Mouse (Mus musculus): ENCODE data around the gene Evx1. TPM values are rescaled to one million over a fixed set of nuclear protein-coding genes. Genes with fewer than 3 reads are reported as not detected.

The Evx1 gene
- polyA plus RNA-seq, 1 experiment from 2014 or later: 0.12 TPM

DNA sequence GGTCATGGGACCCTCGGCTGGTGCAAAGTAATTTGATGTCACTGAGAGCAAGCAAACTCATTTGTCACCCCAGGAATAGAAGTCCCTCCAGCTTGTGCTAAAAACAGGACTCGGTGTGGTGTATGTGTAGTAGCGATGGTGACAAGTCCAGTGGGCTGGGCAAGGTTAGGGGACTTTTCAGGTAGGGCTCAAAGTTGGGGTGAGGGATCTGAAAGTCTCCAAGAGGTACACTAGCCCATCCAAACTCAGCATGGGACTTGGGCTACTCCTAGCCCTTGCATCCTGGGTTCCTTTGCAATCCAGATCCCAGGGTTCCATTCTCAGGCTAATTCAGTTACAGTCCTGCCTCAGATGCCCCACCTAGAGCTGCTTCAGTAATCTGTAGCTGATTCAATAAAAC, 44.5 kb upstream of the Evx1 start:
- Histone ChIP-seq H3K4me3 (ENCODE audit: low read depth, low read length) (no peak overlapping the region), H3K9ac (replicated peaks; ENCODE audit: low read depth, low read length) (no peak overlapping the region), H3K4me2 (replicated peaks; ENCODE audit: low read depth, low read length) (no peak overlapping the region), H3K9me3 (ENCODE audit: control insufficient read depth, low read depth, low read length) (no peaks in the 10 kb centered on the region), H3K36me3 (ENCODE audit: control insufficient read depth, insufficient read depth, low read length) (no peaks in the 10 kb centered on the region), H3K27ac (ENCODE audit: low read length) (no peak overlapping the region), H3K4me1 (ENCODE audit: control insufficient read depth, insufficient read depth, low read length) (no peaks in the 10 kb centered on the region), H3K27me3 (ENCODE audit: control insufficient read depth, insufficient read depth, low read length) (peaks cover 89% of the 10 kb centered on the region)
- no peak for ATAC-seq (ENCODE audit: insufficient number of reproducible peaks, insufficient read depth, low FRiP score, low read depth)
- WGBS: 0% methylated on average over 3 of the region's 3 CpGs

GRCm38 (mm10) chr6:52270494-52271480, 42.5 kb upstream of the Evx1 start:
- Histone ChIP-seq H3K27me3 (ENCODE audit: control insufficient read depth, insufficient read depth, low read length) (peaks cover 84% of the 10 kb centered on the region), H3K9ac (replicated peaks; ENCODE audit: low read depth, low read length) (no peak overlapping the region), H3K9me3 (ENCODE audit: control insufficient read depth, low read depth, low read length) (no peaks in the 10 kb centered on the region), H3K4me1 (ENCODE audit: control insufficient read depth, insufficient read depth, low read length) (no peaks in the 10 kb centered on the region), H3K27ac (ENCODE audit: low read length) (no peak overlapping the region), H3K36me3 (ENCODE audit: control insufficient read depth, insufficient read depth, low read length) (no peaks in the 10 kb centered on the region), H3K4me3 (ENCODE audit: low read depth, low read length) (no peak overlapping the region), H3K4me2 (replicated peaks; ENCODE audit: low read depth, low read length) (no peak overlapping the region)
- 5% methylated on average over 23 of the region's 23 CpGs for whole genome bisulfite sequencing
- no peak for ATAC-seq (ENCODE audit: insufficient number of reproducible peaks, insufficient read depth, low FRiP score, low read depth)

- no peaks in the 10 kb centered on the region for H3K4me1 ChIP-seq (ENCODE audit: control insufficient read depth, insufficient read depth, low read length)
- H3K36me3 ChIP-seq (ENCODE audit: control insufficient read depth, insufficient read depth, low read length): no peaks in the 10 kb centered on the region
- H3K27ac ChIP-seq (ENCODE audit: low read length): no peak overlapping the region
- no peak for ATAC-seq (ENCODE audit: insufficient number of reproducible peaks, insufficient read depth, low FRiP score, low read depth)
- H3K27me3 ChIP-seq (ENCODE audit: control insufficient read depth, insufficient read depth, low read length): peaks cover 86% of the 10 kb centered on the region
- no peak overlapping the region for H3K4me2 ChIP-seq (replicated peaks; ENCODE audit: low read depth, low read length)
- H3K9me3 ChIP-seq (ENCODE audit: control insufficient read depth, low read depth, low read length): no peaks in the 10 kb centered on the region
- 11% methylated on average over 22 of the region's 22 CpGs for WGBS
- no peak overlapping the region for H3K4me3 ChIP-seq (ENCODE audit: low read depth, low read length)
- H3K9ac ChIP-seq (replicated peaks; ENCODE audit: low read depth, low read length): no peak overlapping the region
Measured at GRCm38 (mm10) chr6:52272766-52273655, 40.3 kb upstream of the Evx1 start.

GRCm38 (mm10) chr6:52273656-52274280, 39.5 kb upstream of the Evx1 start:
- H3K4me3 ChIP-seq (ENCODE audit: low read depth, low read length): no peak overlapping the region
- no peak overlapping the region for H3K4me2 ChIP-seq (replicated peaks; ENCODE audit: low read depth, low read length)
- H3K4me1 ChIP-seq (ENCODE audit: control insufficient read depth, insufficient read depth, low read length): no peaks in the 10 kb centered on the region
- ATAC-seq (ENCODE audit: insufficient number of reproducible peaks, insufficient read depth, low FRiP score, low read depth): no peak
- 2% methylated on average over 22 of the region's 22 CpGs for WGBS
- H3K36me3 ChIP-seq (ENCODE audit: control insufficient read depth, insufficient read depth, low read length): no peaks in the 10 kb centered on the region
- no peaks in the 10 kb centered on the region for H3K9me3 ChIP-seq (ENCODE audit: control insufficient read depth, low read depth, low read length)
- peaks cover 81% of the 10 kb centered on the region for H3K27me3 ChIP-seq (ENCODE audit: control insufficient read depth, insufficient read depth, low read length)
- no peak overlapping the region for H3K9ac ChIP-seq (replicated peaks; ENCODE audit: low read depth, low read length)
- no peak overlapping the region for H3K27ac ChIP-seq (ENCODE audit: low read length)

DNA sequence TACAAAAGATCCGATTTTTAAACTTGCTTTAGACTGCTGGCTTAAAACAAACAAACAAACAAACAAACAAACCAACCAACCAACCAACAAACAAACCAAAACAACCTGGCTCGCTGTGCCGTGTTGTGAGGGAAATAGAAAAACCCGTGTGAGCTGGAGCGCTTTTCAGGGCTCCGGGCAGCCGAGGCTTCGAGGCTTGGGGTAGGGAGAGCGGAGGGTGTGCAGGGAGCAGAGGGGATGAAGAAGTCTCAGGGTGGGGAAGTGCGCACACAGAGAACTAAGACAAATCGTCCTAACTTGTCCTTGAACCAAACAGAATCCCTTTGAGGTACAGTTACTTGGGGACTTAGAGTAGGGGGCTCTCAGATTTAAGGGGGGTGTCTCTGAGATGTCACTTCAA, 38.7 kb upstream of the Evx1 start:
- WGBS: 3% methylated on average over 11 of the region's 11 CpGs
- Histone ChIP-seq H3K9ac (replicated peaks; ENCODE audit: low read depth, low read length) (no peak overlapping the region), H3K4me3 (ENCODE audit: low read depth, low read length) (no peak overlapping the region), H3K4me1 (ENCODE audit: control insufficient read depth, insufficient read depth, low read length) (no peaks in the 10 kb centered on the region), H3K36me3 (ENCODE audit: control insufficient read depth, insufficient read depth, low read length) (no peaks in the 10 kb centered on the region), H3K27ac (ENCODE audit: low read length) (no peak overlapping the region), H3K9me3 (ENCODE audit: control insufficient read depth, low read depth, low read length) (no peaks in the 10 kb centered on the region), H3K4me2 (replicated peaks; ENCODE audit: low read depth, low read length) (no peak overlapping the region), H3K27me3 (ENCODE audit: control insufficient read depth, insufficient read depth, low read length) (peaks cover 73% of the 10 kb centered on the region)
- no peak for ATAC-seq (ENCODE audit: insufficient number of reproducible peaks, insufficient read depth, low FRiP score, low read depth)

DNA sequence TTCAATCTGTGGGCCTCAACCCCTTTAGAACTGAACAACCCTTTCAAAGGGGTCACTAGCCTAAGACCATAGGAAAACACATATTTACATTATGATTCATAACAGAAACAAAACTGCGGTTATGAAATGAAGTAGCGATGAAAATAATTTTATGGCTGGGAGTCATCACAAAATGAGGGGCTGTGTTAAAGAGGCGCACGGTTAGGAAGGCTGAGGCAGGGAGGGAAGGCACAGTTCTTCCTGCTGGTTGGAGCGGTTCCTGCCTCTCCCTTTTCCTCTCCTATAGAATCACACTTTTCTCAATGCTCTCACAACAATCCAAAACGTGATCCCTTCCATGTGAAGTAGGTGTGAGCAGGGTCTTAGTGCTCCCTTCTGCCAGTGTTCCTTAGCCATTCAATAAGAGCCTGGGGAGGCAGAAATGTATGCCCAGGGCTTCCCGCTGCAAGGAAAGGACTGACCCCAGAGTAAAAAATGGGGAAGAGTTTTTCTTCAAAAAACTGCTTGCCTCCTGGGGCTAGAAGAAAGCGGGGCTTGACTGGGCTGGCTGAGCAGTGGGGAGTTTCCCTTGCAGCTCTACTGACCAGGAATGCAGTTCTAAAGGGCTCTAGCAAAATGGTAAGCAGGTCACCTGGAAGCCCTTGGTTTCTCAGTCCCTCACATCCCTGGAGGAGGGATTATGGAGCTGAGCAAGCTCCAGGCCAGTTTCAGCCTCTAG, 37.6 kb upstream of the Evx1 start:
- 10% methylated on average over 8 of the region's 8 CpGs for WGBS
- no peak for ATAC-seq (ENCODE audit: insufficient number of reproducible peaks, insufficient read depth, low FRiP score, low read depth)
- no peak overlapping the region for H3K9ac ChIP-seq (replicated peaks; ENCODE audit: low read depth, low read length)
- H3K36me3 ChIP-seq (ENCODE audit: control insufficient read depth, insufficient read depth, low read length): no peaks in the 10 kb centered on the region
- H3K4me3 ChIP-seq (ENCODE audit: low read depth, low read length): no peak overlapping the region
- peaks cover 63% of the 10 kb centered on the region for H3K27me3 ChIP-seq (ENCODE audit: control insufficient read depth, insufficient read depth, low read length)
- H3K9me3 ChIP-seq (ENCODE audit: control insufficient read depth, low read depth, low read length): no peaks in the 10 kb centered on the region
- no peak overlapping the region for H3K27ac ChIP-seq (ENCODE audit: low read length)
- no peak overlapping the region for H3K4me2 ChIP-seq (replicated peaks; ENCODE audit: low read depth, low read length)
- no peaks in the 10 kb centered on the region for H3K4me1 ChIP-seq (ENCODE audit: control insufficient read depth, insufficient read depth, low read length)

DNA sequence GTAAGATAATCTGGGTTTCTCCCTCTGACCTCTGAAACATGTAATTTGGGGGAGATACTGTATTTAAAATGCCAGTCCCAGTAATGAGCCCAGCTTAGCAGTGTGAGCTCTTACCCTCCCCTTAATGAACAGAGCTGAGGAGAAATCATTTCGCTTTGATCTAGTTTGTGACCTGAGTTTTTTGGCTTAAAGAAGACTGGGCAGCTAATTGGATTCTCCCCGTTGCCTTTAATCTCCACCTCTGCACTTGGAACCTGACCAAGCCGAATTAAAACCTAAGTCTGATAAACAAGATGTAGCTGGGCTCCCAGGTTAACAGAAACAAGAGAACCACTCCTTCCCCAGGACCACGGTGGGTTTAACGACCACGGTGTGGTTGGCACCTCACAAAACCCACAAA, 36.9 kb upstream of the Evx1 start:
- Histone ChIP-seq H3K4me2 (replicated peaks; ENCODE audit: low read depth, low read length) (no peak overlapping the region), H3K9me3 (ENCODE audit: control insufficient read depth, low read depth, low read length) (no peaks in the 10 kb centered on the region), H3K4me3 (ENCODE audit: low read depth, low read length) (no peak overlapping the region), H3K9ac (replicated peaks; ENCODE audit: low read depth, low read length) (no peak overlapping the region), H3K27ac (ENCODE audit: low read length) (no peak overlapping the region), H3K36me3 (ENCODE audit: control insufficient read depth, insufficient read depth, low read length) (no peaks in the 10 kb centered on the region), H3K27me3 (ENCODE audit: control insufficient read depth, insufficient read depth, low read length) (peaks cover 57% of the 10 kb centered on the region), H3K4me1 (ENCODE audit: control insufficient read depth, insufficient read depth, low read length) (no peaks in the 10 kb centered on the region)
- WGBS: 1% methylated on average over 6 of the region's 6 CpGs
- ATAC-seq (ENCODE audit: insufficient number of reproducible peaks, insufficient read depth, low FRiP score, low read depth): no peak

DNA sequence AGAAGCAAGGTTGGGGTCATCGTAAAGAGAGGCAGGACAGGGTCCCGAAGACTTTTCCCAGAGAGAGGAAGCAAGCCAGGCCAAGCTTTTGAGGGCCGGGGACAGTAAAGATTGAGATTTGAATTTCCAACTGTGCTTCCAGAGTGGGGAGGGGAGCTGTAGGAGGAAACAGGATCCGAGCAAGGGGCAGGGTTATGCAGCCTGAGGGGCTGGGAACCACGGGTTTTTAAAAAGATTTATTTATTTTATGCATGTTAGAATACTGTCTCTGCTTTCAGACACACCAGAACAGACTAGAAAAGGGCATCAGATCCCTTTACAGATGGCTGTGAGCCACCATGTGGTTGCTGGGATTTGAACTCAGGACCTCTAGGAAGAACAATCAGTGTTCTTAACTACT, 36.4 kb upstream of the Evx1 start:
- H3K27me3 ChIP-seq (ENCODE audit: control insufficient read depth, insufficient read depth, low read length): peaks cover 51% of the 10 kb centered on the region
- WGBS: 9% methylated on average over 5 of the region's 5 CpGs

More for the DNA sequence above, 36.4 kb upstream of the Evx1 start:
- no peak overlapping the region for H3K9ac ChIP-seq (replicated peaks; ENCODE audit: low read depth, low read length)
- no peaks in the 10 kb centered on the region for H3K36me3 ChIP-seq (ENCODE audit: control insufficient read depth, insufficient read depth, low read length)
- no peak overlapping the region for H3K4me3 ChIP-seq (ENCODE audit: low read depth, low read length)
- ATAC-seq (ENCODE audit: insufficient number of reproducible peaks, insufficient read depth, low FRiP score, low read depth): no peak
- no peaks in the 10 kb centered on the region for H3K9me3 ChIP-seq (ENCODE audit: control insufficient read depth, low read depth, low read length)
- H3K27ac ChIP-seq (ENCODE audit: low read length): no peak overlapping the region
- H3K4me1 ChIP-seq (ENCODE audit: control insufficient read depth, insufficient read depth, low read length): no peaks in the 10 kb centered on the region
- no peak overlapping the region for H3K4me2 ChIP-seq (replicated peaks; ENCODE audit: low read depth, low read length)
